Mouse (Mus musculus) MEL (cell line): ENCODE measurements around the gene Gm8909. TPM values are rescaled to one million over a fixed set of nuclear protein-coding genes. Genes with fewer than 3 reads are reported as not detected.
"Not testable (repeated sequence)": the region's sequence is repeated elsewhere in the genome, so short reads cannot be mapped to it uniquely, and the experiment has no call there.

ENCODE experiments used
- DNase-seq: peaks from one replicate; pipeline ENCODE4 v3.0.0; 2011; ENCODE audit warnings: low read depth, low spot score
- H3K27ac ChIP-seq: 2 replicates; pipeline ENCODE4 v1.5.1; 2012; ENCODE audit warnings: low read depth, mild to moderate bottlenecking, control low read depth, low read length, moderate library complexity; ENCODE audit not compliant: control insufficient read depth
- H3K27me3 ChIP-seq, 2 experiments: fragments of 150-350 bp in 1 of 2; sonication (generic) in 1 of 2; 2 replicates each; pipeline ENCODE4 v1.6.1; 2012; ENCODE audit warnings: low read length in 2 of 2, mild to moderate bottlenecking in 2 of 2, improper control_type of control experiment in 1 of 2, moderate library complexity in 1 of 2; ENCODE audit not compliant: insufficient read depth in 2 of 2, control insufficient read depth in 1 of 2
- H3K36me3 ChIP-seq, 2 experiments: 2 replicates each; pipeline ENCODE4 v1.6.1; 2012 to 2014; ENCODE audit warnings: low read length in 2 of 2, improper control_type of control experiment in 1 of 2, inconsistent platforms in 1 of 2, mild to moderate bottlenecking in 1 of 2; ENCODE audit not compliant: insufficient read depth in 2 of 2, control insufficient read depth in 1 of 2
- H3K4me1 ChIP-seq, 2 experiments: fragments of 150-350 bp in 1 of 2; sonication (generic) in 1 of 2; 2 replicates each; pipeline ENCODE4 v1.6.1; 2012; ENCODE audit warnings: low read length in 2 of 2, improper control_type of control experiment in 1 of 2, mild to moderate bottlenecking in 1 of 2; ENCODE audit not compliant: insufficient read depth in 2 of 2, control insufficient read depth in 1 of 2
- H3K4me3 ChIP-seq, 2 experiments: fragments of 150-350 bp in 1 of 2; sonication (generic) in 1 of 2; 2 replicates each; pipeline ENCODE4 v1.5.1; 2012; ENCODE audit warnings: low read depth in 2 of 2, low read length in 2 of 2, mild to moderate bottlenecking in 2 of 2, moderate library complexity in 2 of 2, control low read depth in 1 of 2, improper control_type of control experiment in 1 of 2; ENCODE audit not compliant: control insufficient read depth in 1 of 2, insufficient read depth in 1 of 2
- H3K79me2 ChIP-seq: 2 replicates; pipeline ENCODE4 v1.6.1; 2012; ENCODE audit warnings: mild to moderate bottlenecking, low read length, moderate library complexity; ENCODE audit not compliant: control insufficient read depth, poor library complexity, insufficient read depth
- H3K9ac ChIP-seq: 2 replicates; pipeline ENCODE4 v1.6.1; 2012; ENCODE audit warnings: low read depth, mild to moderate bottlenecking, control low read depth, low read length, moderate library complexity; ENCODE audit not compliant: control insufficient read depth, poor library complexity, severe bottlenecking
- H3K9me3 ChIP-seq: fragments of 150-350 bp; sonication (generic); replicated peaks from 2 replicates; pipeline ENCODE4 v1.6.1; 2012; ENCODE audit warnings: mild to moderate bottlenecking, low read length, improper control_type of control experiment, moderate library complexity; ENCODE audit not compliant: insufficient read depth
- CTCF ChIP-seq, 3 experiments: IDR thresholded peaks in 2 of 3; conservative IDR thresholded peaks in 1 of 3; 2 replicates each; pipeline ENCODE4 v1.5.1; 2011 to 2012; ENCODE audit warnings: low read length in 3 of 3, low read depth in 2 of 3, mild to moderate bottlenecking in 2 of 3, improper control_type of control experiment in 1 of 3, inconsistent platforms in 1 of 3, mixed read lengths in 1 of 3, moderate library complexity in 1 of 3; ENCODE audit not compliant: control insufficient read depth in 1 of 3, insufficient read depth in 1 of 3, poor library complexity in 1 of 3, severe bottlenecking in 1 of 3
- E2F4 ChIP-seq: IDR thresholded peaks from 2 replicates; pipeline ENCODE4 v1.6.1; 2011; ENCODE audit warnings: low read depth, low read length, improper control_type of control experiment, borderline replicate concordance
- HCFC1 ChIP-seq: IDR thresholded peaks from 2 replicates; pipeline ENCODE4 v1.6.1; 2012; ENCODE audit warnings: low read depth, mild to moderate bottlenecking, inconsistent platforms, low read length, improper control_type of control experiment, moderate library complexity
- KAT2A ChIP-seq: conservative IDR thresholded peaks from 2 replicates; pipeline ENCODE4 v1.6.1; 2012; ENCODE audit warnings: low read depth, low read length, improper control_type of control experiment, inconsistent platforms
- MAFK ChIP-seq: IDR thresholded peaks from 2 replicates; pipeline ENCODE4 v1.6.1; 2011; ENCODE audit warnings: low read depth, mild to moderate bottlenecking, low read length, improper control_type of control experiment, borderline replicate concordance
- SIN3A ChIP-seq: IDR thresholded peaks from 2 replicates; pipeline ENCODE4 v1.6.1; 2012; ENCODE audit warnings: low read length, improper control_type of control experiment, inconsistent platforms
- TCF12 ChIP-seq: IDR thresholded peaks from 2 replicates; pipeline ENCODE4 v1.6.1; 2014; ENCODE audit warnings: low read depth, mild to moderate bottlenecking, inconsistent platforms, low read length, improper control_type of control experiment, moderate library complexity
- USF1 ChIP-seq: IDR thresholded peaks from 2 replicates; pipeline ENCODE4 v1.6.1; 2014; ENCODE audit warnings: low read depth, mild to moderate bottlenecking, inconsistent platforms, low read length, improper control_type of control experiment, moderate library complexity
- polyA plus RNA-seq, 2 experiments: library from polyadenylated mRNA; stranded (reverse) in 1 of 2; unstranded in 1 of 2; fragments of >175 nt in 1 of 2; fragments of >200 nt in 1 of 2; gene quantifications; 2 replicates each; pipeline versions ENCODE4 v1.2.1 to v1.2.4; 2012; ENCODE audit warnings: low replicate concordance in 2 of 2, low read depth in 1 of 2; ENCODE audit not compliant: insufficient read length in 2 of 2, insufficient read depth in 1 of 2, missing spikeins in 1 of 2
- total RNA-seq: library from RNA; depleted of rRNA; stranded (reverse); fragments of 300-350 nt; gene quantifications from 2 replicates; pipeline ENCODE4 v1.2.3, GENCODE M21; 2012

Gene Gm8909
- total and polyA plus RNA-seq, 3 experiments: 3.0 TPM; not detected in 2

GRCm38 (mm10) chr17:36161129-36162051 is 6.9 kb downstream of the Gm8909 start:
- no peak for DNase-seq
- Histone ChIP-seq H3K27ac (no peak overlapping the region), H3K36me3 (no peaks in the 10 kb centered on the region), H3K4me1 (no peaks in the 10 kb centered on the region), H3K9me3 (no peaks in the 10 kb centered on the region), H3K27me3 (peaks cover 0 to 3% of the 10 kb centered on the region in 2 experiments; a peak in 1 of 4 replicates), H3K79me2 (no peaks in the 10 kb centered on the region), H3K9ac (no peak overlapping the region), H3K4me3 (no peak overlapping the region)
- no peak for TF ChIP-seq MAFK
- TF ChIP-seq E2F4: no peak

DNA sequence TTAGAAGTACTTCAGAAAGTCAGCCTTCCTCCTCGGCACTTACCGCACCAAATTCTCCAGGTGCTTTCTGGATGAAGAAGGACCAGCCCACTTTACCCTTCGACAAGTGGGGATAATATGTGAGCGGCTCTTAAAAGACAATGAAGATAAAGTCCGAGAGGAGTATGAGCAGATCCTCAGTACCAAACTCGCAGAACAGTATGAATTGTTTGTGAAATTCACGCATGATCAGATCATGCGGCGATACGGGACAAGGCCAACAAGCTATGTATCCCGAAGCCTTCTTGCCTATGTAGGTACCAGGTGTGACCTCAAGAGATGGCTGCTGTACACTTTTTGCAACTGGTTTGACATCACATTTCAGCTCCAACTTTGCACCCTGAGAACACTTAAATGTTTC is 10.1 kb downstream of the Gm8909 start:
- not testable (repeated sequence) for H3K9ac ChIP-seq, H3K9me3 ChIP-seq, H3K27me3 ChIP-seq, H3K36me3 ChIP-seq, H3K27ac ChIP-seq, H3K4me1 ChIP-seq, DNase-seq, H3K4me3 ChIP-seq, H3K79me2 ChIP-seq

DNA sequence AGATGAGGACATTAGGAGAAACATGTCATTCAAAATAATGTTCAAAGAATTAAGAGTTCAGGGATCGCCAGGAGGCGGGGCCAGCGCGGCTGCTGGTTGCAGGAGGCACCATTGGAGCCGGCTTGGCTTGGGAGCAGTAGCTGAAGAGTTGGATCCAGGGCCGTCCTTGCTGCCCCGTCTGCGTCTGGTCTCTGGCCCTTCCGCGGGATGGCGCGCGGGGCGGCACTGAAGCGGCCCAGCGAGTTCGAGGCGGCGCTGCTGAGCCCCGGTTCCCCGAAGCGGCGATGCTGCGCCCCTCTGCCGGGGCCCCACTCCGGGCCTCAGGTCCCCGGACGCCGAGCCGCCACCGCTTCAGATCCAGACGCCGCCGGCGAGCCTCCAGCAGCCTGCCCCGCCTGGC is 10.6 kb downstream of the Gm8909 start:
- H3K4me3 ChIP-seq, DNase-seq: not testable (repeated sequence)

GRCm38 (mm10) chr17:36154271-36155149 is 13.8 kb downstream of the Gm8909 start:
- TF ChIP-seq HCFC1 (no peak), SIN3A (no peak), CTCF (IDR thresholded peaks at IDR 0.05 in 2 of 3, conservative IDR thresholded peaks at IDR 0.05 in 1 of 3; ENCODE audit: control insufficient read depth in 1 of 3, insufficient read depth in 1 of 3, low read depth in 2 of 3, low read length in 3 of 3, poor library complexity in 1 of 3, severe bottlenecking in 1 of 3) (no peak), TCF12 (no peak), USF1 (0 out of 2 replicates have a peak, but pooled peaks have one; percentile 33), KAT2A (no peak)
- TF ChIP-seq, all 39 proteins: peak for 1
- no peaks in the 10 kb centered on the region for H3K4me1 ChIP-seq
- H3K79me2 ChIP-seq: no peaks in the 10 kb centered on the region
- no peak overlapping the region for H3K27ac ChIP-seq
- no peak for DNase-seq
- peak overlapping the region in 1 of 2 experiments; percentile 29; a peak in 1 of 4 replicates for H3K4me3 ChIP-seq
- no peak overlapping the region for H3K9ac ChIP-seq
- H3K9me3 ChIP-seq: no peaks in the 10 kb centered on the region
- H3K27me3 ChIP-seq: no peaks in the 10 kb centered on the region; a peak in 1 of 4 replicates
- H3K36me3 ChIP-seq: no peaks in the 10 kb centered on the region

More for the DNA sequence above, 10.6 kb downstream of the Gm8909 start:
- H3K9ac ChIP-seq, H3K4me1 ChIP-seq, H3K27me3 ChIP-seq, H3K27ac ChIP-seq, H3K9me3 ChIP-seq, H3K79me2 ChIP-seq, H3K36me3 ChIP-seq: not testable (repeated sequence)

DNA sequence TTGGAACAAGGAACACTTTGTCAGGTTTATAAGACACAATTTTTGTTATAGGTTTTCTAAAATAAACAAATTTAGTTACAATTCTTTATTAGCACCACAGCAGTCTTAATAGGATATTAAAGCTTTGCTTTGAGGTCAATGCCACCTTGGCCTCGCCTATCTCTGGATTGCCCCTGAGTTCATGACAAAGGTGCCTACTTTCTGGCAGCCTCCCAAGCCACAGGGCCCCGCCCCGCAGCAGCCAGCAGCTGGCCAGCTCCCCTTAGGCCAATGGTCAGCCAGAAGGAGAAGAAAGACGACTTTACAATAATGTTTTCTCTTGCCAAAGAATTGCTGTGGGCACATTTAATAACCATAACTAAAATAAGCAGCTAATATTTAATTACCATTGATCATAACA is 17.1 kb downstream of the Gm8909 start:
- H3K9ac ChIP-seq, H3K27ac ChIP-seq, DNase-seq, H3K27me3 ChIP-seq, H3K9me3 ChIP-seq, H3K79me2 ChIP-seq, H3K4me1 ChIP-seq, H3K36me3 ChIP-seq, H3K4me3 ChIP-seq: not testable (repeated sequence)
